Mouse (Mus musculus) brain, embryonic 14.5 days (tissue): ENCODE measurements around the gene Cd63. TPM values are rescaled to one million over a fixed set of nuclear protein-coding genes. Genes with fewer than 3 reads are reported as not detected.

Experiments used
- DNase-seq: peaks from one replicate; pipeline ENCODE4 v3.0.0-alpha.2; 2011; ENCODE audit warnings: low read depth
- CTCF ChIP-seq: fragments of 200-500 bp; IDR thresholded peaks from 2 replicates; pipeline ENCODE4 v1.5.1; 2012; ENCODE audit warnings: inconsistent platforms, mild to moderate bottlenecking, moderate library complexity, borderline replicate concordance; ENCODE audit not compliant: insufficient read depth, insufficient read length; ENCODE audit errors: extremely low read depth
- POLR2A ChIP-seq: fragments of 200-500 bp; IDR thresholded peaks from 2 replicates; pipeline ENCODE4 v1.6.1; 2012; ENCODE audit warnings: mild to moderate bottlenecking, inconsistent platforms, borderline replicate concordance; ENCODE audit not compliant: poor library complexity, insufficient read depth, insufficient read length, severe bottlenecking; ENCODE audit errors: extremely low read depth
- polyA plus RNA-seq: library from polyadenylated mRNA; depleted of rRNA; stranded (reverse); fragments of >200 nt; gene quantifications from 2 replicates; pipeline ENCODE4 v1.2.3, GENCODE M21; 2012; rRNA removed

Gene Cd63
- polyA plus RNA-seq, 1 experiment: 74.0 TPM

DNA sequence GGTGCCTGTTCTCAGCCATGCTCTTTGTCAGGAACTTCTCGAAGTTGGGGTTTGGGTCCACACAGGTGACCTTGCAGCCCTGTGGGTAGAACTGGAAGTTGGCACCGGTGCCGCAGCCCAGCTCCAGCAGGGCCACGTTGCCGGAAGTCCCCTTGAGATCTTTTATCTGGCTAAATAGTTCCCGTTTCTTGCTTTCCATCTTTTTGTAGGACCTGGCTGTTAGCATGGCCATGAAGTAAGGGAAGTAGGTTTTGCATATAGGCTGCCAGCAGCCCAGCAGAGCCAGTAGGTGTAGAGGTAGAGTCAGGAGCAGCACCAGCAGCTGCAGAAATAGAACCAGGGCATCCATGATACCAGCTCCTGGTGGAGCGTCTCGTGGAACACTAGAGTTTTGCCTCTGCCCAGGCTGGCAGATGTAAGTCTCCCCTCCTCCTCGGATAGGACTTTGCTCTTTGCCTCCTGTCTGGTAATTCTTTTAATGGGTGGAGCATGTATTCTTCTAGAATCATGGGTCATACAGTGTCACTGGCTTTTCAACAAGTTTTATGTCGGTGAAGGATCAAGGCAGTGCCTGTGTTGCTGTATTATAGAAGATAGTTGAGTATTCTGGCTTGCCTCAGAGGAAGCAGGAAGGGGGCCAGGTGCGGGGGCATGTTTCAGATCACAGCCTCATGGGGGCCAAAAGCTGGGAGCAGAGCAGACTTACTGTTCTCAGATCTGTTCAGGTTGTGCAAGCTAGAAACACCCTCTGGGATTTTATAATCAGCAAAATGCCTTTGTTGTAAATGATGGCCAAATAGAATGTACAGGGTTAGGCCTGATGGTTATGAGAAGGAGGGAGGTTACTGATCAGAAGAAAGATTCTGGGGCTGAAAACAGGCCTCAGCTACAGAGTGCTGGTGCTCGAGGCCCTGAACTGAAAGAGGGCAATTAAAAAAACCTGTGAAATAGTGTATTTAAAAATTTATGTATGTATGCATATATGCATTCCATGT, 60.1 kb downstream of the Cd63 start, which contains the start of gene Mettl7b:
Gene Mettl7b, minus strand, starts transcription at position 399 of the 995 bp plus-strand sequence.
- DNase-seq: no peak
- TF ChIP-seq CTCF (no peak), POLR2A (no peak)

Other genes starting within 250 kb of the Cd63 start
- 10.8 and 11.4 TPM in 2 replicates for gene Suox, start 226.9 kb upstream of the Cd63 start, polyA plus RNA-seq
- 108 and 116 TPM in 2 replicates for gene Rab5b, start 204.7 kb upstream of the Cd63 start, polyA plus RNA-seq
- gene Pmel, start 196.8 kb upstream of the Cd63 start, polyA plus RNA-seq: 1.1 and 1.5 TPM in 2 replicates
- gene Cdk2, start 196.0 kb upstream of the Cd63 start, polyA plus RNA-seq: 22.5 and 42.4 TPM in 2 replicates
- 8.6 and 8.8 TPM in 2 replicates for gene Dgka, start 156.1 kb upstream of the Cd63 start, polyA plus RNA-seq
- 58.2 and 65.4 TPM in 2 replicates for gene Pym1, start 153.1 kb upstream of the Cd63 start, polyA plus RNA-seq
- gene Mmp19, start 110.1 kb upstream of the Cd63 start, polyA plus RNA-seq: 0.54 and 0.77 TPM in 2 replicates
- 18.6 and 30.5 TPM in 2 replicates for gene Dnajc14, start 96.9 kb upstream of the Cd63 start, polyA plus RNA-seq
- 24.2 and 29.0 TPM in 2 replicates for gene Tmem198b, start 96.6 kb upstream of the Cd63 start, polyA plus RNA-seq
- gene Sarnp, start 83.7 kb upstream of the Cd63 start, polyA plus RNA-seq: 79.6 and 82.0 TPM in 2 replicates
- gene Ormdl2, start 79.3 kb upstream of the Cd63 start, polyA plus RNA-seq: 22.6 and 33.7 TPM in 2 replicates
- gene Gdf11, start 9.3 kb upstream of the Cd63 start, polyA plus RNA-seq: 10.1 and 17.4 TPM in 2 replicates
- 21.7 and 23.6 TPM in 2 replicates for gene Rdh5, start 21.9 kb downstream of the Cd63 start, polyA plus RNA-seq
- 269 and 298 TPM in 2 replicates for gene Bloc1s1, start 23.0 kb downstream of the Cd63 start, polyA plus RNA-seq
- gene Itga7, start 32.8 kb downstream of the Cd63 start, polyA plus RNA-seq: 5.8 and 7.1 TPM in 2 replicates
- 0.08 TPM in 1 of 2 replicates, not detected in the other for gene Mettl7b, start 60.0 kb downstream of the Cd63 start, polyA plus RNA-seq
- not detected in 2 replicates for gene Olfr9, start 88.4 kb downstream of the Cd63 start, polyA plus RNA-seq
- gene Olfr763, start 109.8 kb downstream of the Cd63 start, polyA plus RNA-seq: not detected in 2 replicates
- not detected in 2 replicates for gene Olfr764-ps1, start 138.9 kb downstream of the Cd63 start, polyA plus RNA-seq
- gene Olfr765, start 149.0 kb downstream of the Cd63 start, polyA plus RNA-seq: not detected in 2 replicates
- gene Olfr766-ps1, start 168.0 kb downstream of the Cd63 start, polyA plus RNA-seq: not detected in 2 replicates
- gene Olfr767, start 181.9 kb downstream of the Cd63 start, polyA plus RNA-seq: not detected in 2 replicates
- gene Olfr768, start 198.4 kb downstream of the Cd63 start, polyA plus RNA-seq: not detected in 2 replicates
- not detected in 2 replicates for gene Olfr769, start 216.9 kb downstream of the Cd63 start, polyA plus RNA-seq
- gene Olfr770, start 238.0 kb downstream of the Cd63 start, polyA plus RNA-seq: not detected in 2 replicates